Mouse (Mus musculus) lung, embryonic 14.5 days (tissue): ENCODE measurements at regions not wholly inside any gene's neighbourhood (a gene's known extent, or its start where the extent isn't known, plus 50 kb on each side); places are given as distances from the start of the nearest gene placed in this dataset.
"Not testable (repeated sequence)": the region's sequence is repeated elsewhere in the genome, so short reads cannot be mapped to it uniquely, and the experiment has no call there.

Experiments used
- ATAC-seq: fragments of 200-750 bp; cut with Nextera tagmentation; 2 replicates; pipeline ENCODE4 v1.8.0; 2017; ENCODE audit warnings: mild to moderate bottlenecking, moderate TSS enrichment, moderate library complexity; ENCODE audit not compliant: insufficient read depth
- DNase-seq: peaks from one replicate; pipeline ENCODE4 v3.0.0-alpha.2; 2015
- H3K27ac ChIP-seq: fragments of 300-500 bp; sonication (generic); 2 replicates; pipeline ENCODE4 v1.5.1; 2014; ENCODE audit warnings: low read depth, mild to moderate bottlenecking, moderate library complexity
- H3K27me3 ChIP-seq: fragments of 300-500 bp; sonication (generic); 2 replicates; pipeline ENCODE4 v1.6.1; 2014; ENCODE audit warnings: low read length, control low read depth; ENCODE audit not compliant: insufficient read depth
- H3K36me3 ChIP-seq: fragments of 300-500 bp; sonication (generic); 2 replicates; pipeline ENCODE4 v1.6.1; 2014; ENCODE audit warnings: control low read depth; ENCODE audit not compliant: insufficient read depth
- H3K4me1 ChIP-seq: fragments of 300-500 bp; sonication (generic); 2 replicates; pipeline ENCODE4 v1.6.1; 2014; ENCODE audit warnings: antibody characterized with exemption, control low read depth; ENCODE audit not compliant: insufficient read depth
- H3K4me2 ChIP-seq: fragments of 300-500 bp; sonication (generic); 2 replicates; pipeline ENCODE4 v1.6.1; 2014; ENCODE audit warnings: mild to moderate bottlenecking
- H3K4me3 ChIP-seq: fragments of 300-500 bp; sonication (generic); 2 replicates; pipeline ENCODE4 v1.5.1; 2014; ENCODE audit warnings: low read depth, low read length
- H3K9ac ChIP-seq: fragments of 300-500 bp; sonication (generic); 2 replicates; pipeline ENCODE4 v1.6.1; 2014
- H3K9me3 ChIP-seq: fragments of 300-500 bp; sonication (generic); 2 replicates; pipeline ENCODE4 v1.6.1; 2016; ENCODE audit warnings: low read depth, low read length, control low read depth
- CTCF ChIP-seq: IDR thresholded peaks from 2 replicates; pipeline ENCODE4 v1.5.1; 2016; ENCODE audit warnings: antibody characterized with exemption, low read depth
- WGBS: fragments of 180-500 bp; shearing (Covaris S2); extraction: QIAGEN DNeasy Blood & Tissue Kit; methylation state at CpG from one replicate; pipeline ENCODE4 v1.1.7; 2014; 5-methylcytosine and 5-hydroxymethylcytosine counted together

DNA sequence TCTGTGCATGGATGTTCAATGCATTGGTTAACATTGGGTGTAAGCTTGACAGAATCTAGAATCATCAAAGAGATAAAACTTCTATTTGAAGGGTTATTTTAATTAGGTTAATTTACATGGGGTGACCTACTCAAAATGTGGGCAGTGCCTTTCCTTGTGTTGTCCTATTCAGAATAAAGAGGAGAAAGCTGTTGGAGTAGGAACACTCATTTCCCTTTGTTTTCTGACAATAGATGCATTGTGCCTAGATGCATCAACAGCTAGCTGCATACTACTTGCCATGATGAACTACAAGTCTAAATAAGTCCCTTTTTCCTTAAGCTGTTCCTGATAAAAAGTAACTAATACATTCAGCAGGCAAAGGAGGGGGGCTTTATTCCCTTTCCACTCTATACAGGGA lies 269.8 kb downstream of the Eepd1 start:
- ATAC-seq: no peak
- Histone ChIP-seq H3K4me3 (no peak overlapping the region), H3K9me3 (no peaks in the 10 kb centered on the region), H3K27me3 (no peaks in the 10 kb centered on the region), H3K9ac (no peak overlapping the region), H3K27ac (no peak overlapping the region), H3K4me1 (no peaks in the 10 kb centered on the region), H3K4me2 (no peak overlapping the region), H3K36me3 (no peaks in the 10 kb centered on the region)
- TF ChIP-seq CTCF: no peak
- DNase-seq: no peak

DNA sequence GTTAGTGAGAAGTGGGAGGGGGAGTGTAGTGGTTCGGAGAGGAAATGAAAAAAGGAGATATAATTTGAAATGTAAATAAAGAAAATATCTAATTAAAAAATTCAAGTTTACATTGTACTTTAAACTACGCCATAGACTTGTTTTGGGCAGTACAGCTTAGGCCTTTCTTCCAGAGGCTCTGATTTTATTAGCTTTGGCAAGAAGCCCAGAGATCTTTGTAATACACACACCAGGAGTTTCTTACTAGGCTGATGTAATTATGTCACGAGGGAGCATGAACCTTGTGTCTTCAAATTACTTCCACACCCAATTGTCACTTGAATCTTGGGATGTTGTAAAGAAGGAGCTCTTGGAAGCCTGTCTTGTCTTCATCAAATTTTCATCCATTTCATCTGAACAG lies 292.6 kb downstream of the Eepd1 start:
- H3K27me3 ChIP-seq: no peaks in the 10 kb centered on the region
- no peak overlapping the region for H3K4me2 ChIP-seq
- H3K9me3 ChIP-seq: no peaks in the 10 kb centered on the region
- DNase-seq (peak; percentile 72), ATAC-seq (peak; percentile 81)
- no peak overlapping the region for H3K27ac ChIP-seq
- H3K4me3 ChIP-seq: no peak overlapping the region
- no peak for TF ChIP-seq CTCF
- H3K4me1 ChIP-seq: no peaks in the 10 kb centered on the region
- H3K9ac ChIP-seq: no peak overlapping the region
- no peaks in the 10 kb centered on the region for H3K36me3 ChIP-seq
- 37% methylated on average over 3 of the region's 3 CpGs for WGBS

DNA sequence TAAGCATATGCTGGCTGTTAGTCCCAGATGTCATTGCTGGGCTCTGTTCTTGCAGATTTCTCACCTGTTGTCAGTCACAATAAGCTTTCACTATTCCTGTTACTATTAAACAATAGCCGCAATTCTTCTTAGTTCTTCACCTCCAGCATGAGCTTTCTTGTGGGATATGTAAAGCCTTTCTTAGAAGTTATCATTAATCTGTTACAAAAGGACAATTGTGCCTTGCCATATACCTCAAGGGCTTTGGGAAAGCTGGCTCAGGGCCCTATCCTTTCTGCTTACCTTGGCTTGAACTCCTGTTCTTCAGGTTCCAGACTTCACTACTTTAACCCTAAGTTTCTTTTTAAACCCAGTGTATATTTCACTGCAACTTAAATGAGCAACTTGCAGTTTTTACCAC lies 301.3 kb downstream of the Eepd1 start:
- WGBS: 100% methylated on average over 1 of the region's 1 CpGs
- Histone ChIP-seq H3K4me2 (no peak overlapping the region), H3K4me1 (no peaks in the 10 kb centered on the region), H3K36me3 (no peaks in the 10 kb centered on the region), H3K4me3 (no peak overlapping the region), H3K9ac (no peak overlapping the region), H3K27me3 (no peaks in the 10 kb centered on the region), H3K27ac (no peak overlapping the region), H3K9me3 (no peaks in the 10 kb centered on the region)
- ATAC-seq (no peak), DNase-seq (no peak)
- TF ChIP-seq CTCF: no peak

DNA sequence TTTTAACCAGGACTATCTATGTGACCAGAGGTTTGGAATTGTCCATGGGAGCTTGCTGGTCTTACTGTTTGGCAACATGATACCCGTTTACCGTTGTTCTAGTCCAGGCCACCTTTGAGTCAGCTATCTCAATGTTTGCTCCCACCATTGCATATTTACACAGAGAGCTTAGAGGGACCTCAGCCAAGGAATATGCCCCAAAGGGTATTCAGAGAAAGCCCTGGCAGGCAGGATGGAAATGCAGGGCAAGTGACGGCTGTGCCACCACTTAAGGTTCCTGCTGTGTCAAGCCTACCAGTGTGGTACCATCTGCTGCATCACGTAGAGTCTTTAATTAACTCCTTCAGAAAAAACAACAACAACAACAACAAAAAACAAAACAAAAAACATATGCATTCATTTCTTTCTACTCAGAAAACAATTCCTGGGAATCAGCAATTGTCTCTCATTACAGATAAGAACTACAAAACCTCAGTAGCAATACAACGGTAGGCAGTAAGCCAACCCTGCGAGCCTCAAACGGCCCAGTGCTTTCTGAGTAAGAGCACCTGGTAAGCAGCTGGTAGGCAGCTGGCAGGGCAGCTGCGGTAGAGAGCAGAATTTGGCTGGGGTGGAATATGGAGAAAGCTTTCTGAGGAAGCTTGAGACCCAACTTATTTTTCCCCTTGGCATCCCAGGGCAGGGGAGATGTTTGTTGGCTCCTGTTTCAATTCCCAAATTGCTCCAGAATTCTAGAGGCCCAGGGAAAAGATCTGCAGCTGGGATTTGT lies 314.0 kb downstream of the Eepd1 start:
- WGBS: 62% methylated on average over 8 of the region's 8 CpGs
- Histone ChIP-seq H3K27ac (no peak overlapping the region), H3K4me2 (no peak overlapping the region), H3K27me3 (no peaks in the 10 kb centered on the region), H3K9me3 (no peaks in the 10 kb centered on the region), H3K36me3 (no peaks in the 10 kb centered on the region), H3K4me3 (no peak overlapping the region), H3K9ac (no peak overlapping the region), H3K4me1 (no peaks in the 10 kb centered on the region)
- TF ChIP-seq CTCF: no peak
- DNase-seq (peak; percentile 55), ATAC-seq (no peak)

DNA sequence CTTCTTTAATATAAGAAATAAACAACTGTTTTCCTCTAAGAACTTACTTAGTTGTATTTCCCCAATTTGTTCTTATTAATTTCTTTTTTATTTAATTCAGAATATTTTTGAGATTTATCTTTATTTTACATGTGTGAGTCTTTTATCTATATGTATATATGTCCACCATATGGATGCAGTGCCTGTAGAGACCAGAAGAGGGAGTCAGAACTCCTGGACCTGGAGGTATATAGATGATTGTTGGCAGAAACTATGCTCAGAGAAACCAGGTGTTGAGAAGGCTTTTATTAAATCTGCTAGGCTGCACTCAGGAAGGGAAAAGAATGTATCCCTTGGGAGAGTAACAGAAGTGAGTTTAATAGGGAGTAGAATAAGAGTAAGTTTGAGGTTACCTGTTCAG lies 328.2 kb downstream of the Eepd1 start:
- Histone ChIP-seq H3K9me3 (no peaks in the 10 kb centered on the region), H3K4me1 (no peaks in the 10 kb centered on the region), H3K36me3 (no peaks in the 10 kb centered on the region), H3K27me3 (no peaks in the 10 kb centered on the region), H3K4me3 (no peak overlapping the region), H3K27ac (no peak overlapping the region), H3K9ac (no peak overlapping the region), H3K4me2 (no peak overlapping the region)
- no peak; the same call in 1 of the 2 replicates for TF ChIP-seq CTCF
- ATAC-seq: no peak
- DNase-seq: no peak

DNA sequence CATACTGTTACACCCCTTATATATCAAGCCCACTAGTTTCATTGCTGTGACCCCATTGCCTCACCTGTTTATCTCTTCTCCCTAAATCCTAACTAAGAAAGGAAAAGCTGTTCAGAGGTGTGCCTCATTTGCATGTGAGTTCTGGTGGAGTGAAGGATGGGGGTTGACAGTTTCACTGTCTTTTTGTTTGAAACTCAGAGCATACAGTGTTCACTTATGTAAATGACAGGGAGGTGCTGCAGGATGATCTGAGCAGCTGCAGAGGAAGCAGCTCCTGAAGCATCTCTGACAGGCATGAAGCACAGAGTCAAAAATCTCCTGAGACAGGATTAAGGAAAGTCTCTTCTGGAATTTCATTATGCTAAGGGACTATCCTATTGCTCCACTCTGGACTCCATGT lies 351.9 kb downstream of the Eepd1 start:
- H3K4me1 ChIP-seq: no peaks in the 10 kb centered on the region
- no peak overlapping the region for H3K27ac ChIP-seq
- no peak overlapping the region for H3K9ac ChIP-seq
- DNase-seq: no peak
- no peak for ATAC-seq
- H3K27me3 ChIP-seq: no peaks in the 10 kb centered on the region
- H3K9me3 ChIP-seq: no peaks in the 10 kb centered on the region
- H3K36me3 ChIP-seq: no peaks in the 10 kb centered on the region
- no peak overlapping the region for H3K4me2 ChIP-seq
- no peak overlapping the region for H3K4me3 ChIP-seq
- TF ChIP-seq CTCF: no peak

DNA sequence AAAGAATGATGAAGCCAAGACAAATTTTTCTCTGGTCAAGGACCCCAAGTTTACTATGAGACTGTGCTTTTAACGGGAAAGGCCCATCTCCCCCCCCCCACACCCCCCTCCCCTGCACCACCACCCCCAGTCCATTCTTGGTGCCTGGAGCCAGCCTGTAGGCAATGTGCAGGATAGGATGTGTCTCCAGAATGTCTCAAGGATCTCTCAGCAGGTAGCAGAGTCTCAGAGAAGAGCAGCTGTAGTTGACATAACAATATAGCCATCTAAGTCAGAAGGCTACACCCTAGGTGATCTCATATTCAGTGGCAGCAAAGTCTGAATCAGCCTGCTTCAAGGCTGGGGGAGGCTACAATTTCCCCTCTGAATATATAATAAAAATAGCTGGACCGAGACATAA lies 368.6 kb downstream of the Eepd1 start:
- H3K9me3 ChIP-seq, H3K27me3 ChIP-seq, H3K4me3 ChIP-seq, H3K27ac ChIP-seq, H3K4me2 ChIP-seq, H3K4me1 ChIP-seq, H3K36me3 ChIP-seq, DNase-seq, ATAC-seq, H3K9ac ChIP-seq: not testable (repeated sequence)
- WGBS: 91% methylated on average over 2 of the region's 2 CpGs

DNA sequence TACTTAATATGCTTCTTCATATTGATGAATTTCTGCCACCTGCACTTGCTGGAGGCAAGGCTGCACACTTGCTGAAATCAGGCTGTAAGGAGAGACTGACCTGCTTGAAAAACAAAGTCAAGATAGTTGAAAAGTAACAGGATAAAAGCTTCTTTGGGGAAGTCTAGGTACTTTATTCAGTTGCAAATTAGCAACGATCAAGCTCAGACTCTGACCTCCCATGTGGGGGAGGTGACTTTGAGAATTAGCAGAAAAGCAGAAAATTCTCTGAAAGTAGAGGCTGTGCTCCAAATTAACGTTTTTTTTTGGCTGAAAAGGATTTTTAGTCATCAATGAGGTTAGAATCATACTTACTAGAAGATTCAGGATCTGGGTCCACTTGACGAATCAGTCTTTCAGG lies 369.3 kb downstream of the Eepd1 start:
- not testable (repeated sequence) for H3K9me3 ChIP-seq, ATAC-seq, H3K27ac ChIP-seq, H3K4me2 ChIP-seq, DNase-seq, H3K4me3 ChIP-seq, H3K27me3 ChIP-seq, H3K4me1 ChIP-seq, H3K36me3 ChIP-seq, H3K9ac ChIP-seq
- WGBS: 63% methylated on average over 3 of the region's 3 CpGs
